Mouse (Mus musculus) forebrain, embryonic 11.5 days (tissue): ENCODE measurements around the gene Alkbh4. TPM values are rescaled to one million over a fixed set of nuclear protein-coding genes. Genes with fewer than 3 reads are reported as not detected.
"Not testable (repeated sequence)": the region's sequence is repeated elsewhere in the genome, so short reads cannot be mapped to it uniquely, and the experiment has no call there.

Experiments used
- ATAC-seq: fragments of 200-750 bp; cut with Nextera tagmentation; replicated peaks from 2 replicates; pipeline ENCODE4 v1.8.0; 2017; ENCODE audit warnings: moderate TSS enrichment; ENCODE audit not compliant: low FRiP score
- DNase-seq: peaks from one replicate; pipeline ENCODE4 v3.0.0-alpha.2; 2017; ENCODE audit warnings: low spot score
- H3K27ac ChIP-seq: fragments of 300-500 bp; sonication (generic); 2 replicates; pipeline ENCODE4 v1.5.1; 2014; ENCODE audit warnings: low read depth, low read length
- H3K27me3 ChIP-seq: fragments of 300-500 bp; sonication (generic); 2 replicates; pipeline ENCODE4 v1.6.1; 2014; ENCODE audit warnings: mild to moderate bottlenecking, low read length, mixed read lengths; ENCODE audit not compliant: control insufficient read depth, insufficient read depth
- H3K36me3 ChIP-seq: fragments of 300-500 bp; sonication (generic); 2 replicates; pipeline ENCODE4 v1.6.1; 2014; ENCODE audit warnings: mild to moderate bottlenecking, low read length, moderate library complexity, mixed read lengths; ENCODE audit not compliant: control insufficient read depth, insufficient read depth
- H3K4me1 ChIP-seq: fragments of 300-500 bp; sonication (generic); replicated peaks from 2 replicates; pipeline ENCODE4 v1.6.1; 2014; ENCODE audit warnings: low read length, mixed read lengths; ENCODE audit not compliant: control insufficient read depth, insufficient read depth
- H3K4me2 ChIP-seq: fragments of 300-500 bp; sonication (generic); 2 replicates; pipeline ENCODE4 v1.6.1; 2014; ENCODE audit warnings: low read depth, mild to moderate bottlenecking, low read length, moderate library complexity, mixed read lengths; ENCODE audit not compliant: severe bottlenecking
- H3K4me3 ChIP-seq: fragments of 300-500 bp; sonication (generic); 2 replicates; pipeline ENCODE4 v1.5.1; 2014; ENCODE audit warnings: low read depth, low read length
- H3K9ac ChIP-seq: fragments of 300-500 bp; sonication (generic); 2 replicates; pipeline ENCODE4 v1.6.1; 2014; ENCODE audit warnings: low read length
- H3K9me3 ChIP-seq: fragments of 300-500 bp; sonication (generic); 2 replicates; pipeline ENCODE4 v1.6.1; 2016; ENCODE audit warnings: low read length, mixed read lengths; ENCODE audit not compliant: control insufficient read depth
- WGBS: fragments of 180-500 bp; shearing (Covaris S2); extraction: QIAGEN DNeasy Blood & Tissue Kit; methylation state at CpG from one replicate; pipeline ENCODE4 v1.1.7; 2014; 5-methylcytosine and 5-hydroxymethylcytosine counted together
- polyA plus RNA-seq: library from polyadenylated mRNA; unstranded; fragments of >200 nt; fragmentation: Nextera tagmentation; extraction: Ambion mirVana; gene quantifications from 2 replicates; pipeline ENCODE4 v1.2.1, GENCODE M21; 2014

Alkbh4 gene
- polyA plus RNA-seq, 1 experiment from 2014 or later: 23.2 TPM

DNA sequence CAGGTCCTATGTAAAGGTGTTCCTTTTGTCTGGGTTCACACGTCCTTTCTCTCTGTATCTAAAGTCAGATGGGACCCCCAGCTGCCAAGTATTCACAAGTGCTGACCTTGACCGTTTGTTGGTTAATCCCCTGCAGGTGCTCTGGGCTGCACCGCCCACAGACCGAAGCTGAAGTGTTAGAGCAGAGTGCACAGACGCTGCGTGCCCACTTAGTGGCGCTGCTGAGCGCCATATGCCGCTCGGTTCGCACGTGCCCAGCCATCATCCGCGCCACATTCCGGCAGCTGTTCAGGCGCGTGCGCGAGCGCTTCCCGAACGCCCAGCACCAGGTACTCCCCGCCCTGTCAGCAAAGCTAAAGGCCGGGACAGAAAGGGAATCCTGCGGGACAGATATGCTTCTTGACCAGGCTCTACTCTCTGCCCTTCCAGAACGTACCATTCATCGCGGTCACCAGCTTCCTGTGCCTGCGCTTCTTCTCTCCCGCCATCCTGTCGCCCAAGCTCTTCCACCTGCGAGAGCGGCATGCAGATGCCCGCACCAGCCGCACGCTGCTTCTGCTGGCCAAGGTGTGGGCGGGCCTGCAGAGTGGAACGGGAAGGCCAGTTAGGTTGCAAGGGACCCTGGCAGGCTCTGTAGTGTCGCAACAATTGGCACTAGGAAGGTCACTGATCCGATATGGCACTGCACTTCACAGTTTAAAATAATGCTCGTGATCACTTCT, 33.7 kb upstream of the Alkbh4 start:
- Histone ChIP-seq H3K4me2 (peak overlapping the region; percentile 59), H3K36me3 (no peaks in the 10 kb centered on the region), H3K27me3 (peaks cover 5% of the 10 kb centered on the region; the same call in 1 of the 2 replicates), H3K9me3 (no peaks in the 10 kb centered on the region), H3K9ac (peak overlapping the region; percentile 21), H3K4me1 (0 out of 2 replicates have a peak, but pooled peaks cover 1% of the 10 kb centered on the region), H3K4me3 (peak overlapping the region; percentile 22), H3K27ac (no peak overlapping the region)
- ATAC-seq (peak; percentile 90), DNase-seq (peak; percentile 88)
- 5% methylated on average over 41 of the region's 41 CpGs for WGBS

DNA sequence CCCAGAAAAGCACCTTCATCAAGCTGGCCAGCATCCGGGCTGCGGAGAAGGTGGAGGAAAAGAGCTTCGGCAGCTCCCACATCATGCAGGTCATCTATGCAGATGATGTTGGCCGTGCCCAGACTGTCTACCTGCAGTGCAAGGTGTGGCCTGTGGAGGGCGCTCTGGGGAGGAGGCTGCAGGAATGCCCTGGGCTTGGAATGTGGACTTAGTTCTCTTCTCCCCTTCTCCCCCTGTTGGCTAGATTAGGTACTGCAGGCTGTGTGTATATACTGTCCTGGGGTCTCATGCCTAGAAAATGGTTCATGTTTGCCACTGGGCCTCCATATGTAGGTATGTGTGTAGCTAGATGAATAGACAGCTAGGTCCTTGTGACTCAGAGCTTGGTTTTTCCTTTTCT, 31.4 kb upstream of the Alkbh4 start:
- Histone ChIP-seq H3K4me3 (no peak overlapping the region), H3K9ac (no peak overlapping the region), H3K4me1 (0 out of 2 replicates have a peak, but pooled peaks cover 1% of the 10 kb centered on the region), H3K27ac (no peak overlapping the region), H3K9me3 (no peaks in the 10 kb centered on the region), H3K36me3 (no peaks in the 10 kb centered on the region), H3K27me3 (peaks cover 5% of the 10 kb centered on the region; the same call in 1 of the 2 replicates), H3K4me2 (no peak overlapping the region)
- WGBS: 90% methylated on average over 5 of the region's 5 CpGs
- ATAC-seq (no peak), DNase-seq (peak; percentile 61)

DNA sequence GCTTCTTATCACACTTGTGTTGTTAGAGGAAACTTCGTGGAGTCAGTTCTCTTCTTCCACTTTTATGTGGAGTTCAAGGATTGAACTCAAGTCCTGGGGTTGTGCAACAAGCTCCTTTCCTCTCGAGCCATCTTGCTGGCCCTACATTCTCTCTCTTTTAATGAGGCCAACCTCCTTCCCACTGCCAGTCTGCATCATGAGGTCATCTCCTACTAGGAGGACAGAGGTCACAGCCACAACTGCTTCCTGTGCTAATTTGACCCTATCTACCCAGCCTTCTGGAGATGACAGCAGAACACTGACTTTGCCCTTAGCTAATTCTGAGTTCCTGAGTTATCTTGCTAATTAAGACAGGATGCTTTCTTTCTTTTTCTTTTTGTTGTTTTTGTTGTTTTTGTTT, 27.5 kb upstream of the Alkbh4 start:
- H3K4me1 ChIP-seq: no peaks in the 10 kb centered on the region
- no peaks in the 10 kb centered on the region for H3K36me3 ChIP-seq
- no peak overlapping the region for H3K27ac ChIP-seq
- DNase-seq (no peak), ATAC-seq (no peak)
- H3K9ac ChIP-seq: no peak overlapping the region
- no peak overlapping the region for H3K4me2 ChIP-seq
- no peak overlapping the region for H3K4me3 ChIP-seq
- H3K27me3 ChIP-seq: 0 out of 2 replicates have a peak, but pooled peaks cover 3% of the 10 kb centered on the region
- 53% methylated on average over 2 of the region's 2 CpGs for WGBS
- H3K9me3 ChIP-seq: no peaks in the 10 kb centered on the region

DNA sequence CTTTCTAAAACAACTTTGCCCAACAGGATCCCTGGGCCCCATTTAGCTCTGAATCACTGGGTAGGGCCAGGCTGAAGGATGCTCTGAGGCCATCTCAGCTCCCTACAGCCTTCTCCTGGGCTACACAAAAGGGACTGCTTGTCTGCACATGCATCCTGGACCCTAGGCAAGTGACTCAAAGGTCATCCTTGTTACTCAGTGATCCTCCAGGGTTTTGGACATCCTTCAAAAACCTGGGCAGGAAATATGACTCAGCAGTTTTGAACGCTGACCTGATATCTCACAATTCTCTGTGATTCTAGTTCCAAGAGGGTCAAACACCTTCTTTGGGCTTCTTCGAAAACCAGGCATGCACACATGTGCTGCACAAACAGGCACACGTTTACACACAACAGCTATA, 26.9 kb upstream of the Alkbh4 start:
- Histone ChIP-seq H3K36me3 (no peaks in the 10 kb centered on the region), H3K27me3 (no peaks in the 10 kb centered on the region), H3K27ac (no peak overlapping the region), H3K4me3 (no peak overlapping the region), H3K9ac (no peak overlapping the region), H3K9me3 (no peaks in the 10 kb centered on the region), H3K4me1 (no peaks in the 10 kb centered on the region), H3K4me2 (no peak overlapping the region)
- 85% methylated on average over 3 of the region's 3 CpGs for WGBS
- no peak for ATAC-seq
- DNase-seq: no peak

DNA sequence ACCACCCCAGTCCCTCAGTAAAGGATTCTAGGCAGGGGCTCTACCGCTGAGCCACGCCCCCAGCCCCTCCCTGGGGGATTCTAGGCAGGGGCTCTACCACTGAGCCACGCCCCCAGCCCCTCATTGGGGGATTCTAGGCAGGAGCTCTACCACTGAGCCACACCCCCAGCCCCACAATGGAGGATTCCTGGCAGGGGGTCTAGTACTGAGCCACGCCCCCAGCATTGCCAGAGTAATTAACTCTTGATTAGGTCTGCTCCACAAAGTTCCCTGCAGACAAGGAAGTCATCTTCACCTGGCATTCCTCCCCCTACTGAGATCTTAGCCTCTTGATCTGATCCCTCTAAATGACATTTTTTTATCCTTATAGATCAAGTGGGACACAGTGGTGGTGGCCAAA, 22.4 kb upstream of the Alkbh4 start:
- not testable (repeated sequence) for H3K27me3 ChIP-seq, H3K9ac ChIP-seq, H3K27ac ChIP-seq, H3K4me3 ChIP-seq, DNase-seq, ATAC-seq, H3K36me3 ChIP-seq, H3K4me1 ChIP-seq, H3K4me2 ChIP-seq, H3K9me3 ChIP-seq
- WGBS: 31% methylated on average over 4 of the region's 4 CpGs

DNA sequence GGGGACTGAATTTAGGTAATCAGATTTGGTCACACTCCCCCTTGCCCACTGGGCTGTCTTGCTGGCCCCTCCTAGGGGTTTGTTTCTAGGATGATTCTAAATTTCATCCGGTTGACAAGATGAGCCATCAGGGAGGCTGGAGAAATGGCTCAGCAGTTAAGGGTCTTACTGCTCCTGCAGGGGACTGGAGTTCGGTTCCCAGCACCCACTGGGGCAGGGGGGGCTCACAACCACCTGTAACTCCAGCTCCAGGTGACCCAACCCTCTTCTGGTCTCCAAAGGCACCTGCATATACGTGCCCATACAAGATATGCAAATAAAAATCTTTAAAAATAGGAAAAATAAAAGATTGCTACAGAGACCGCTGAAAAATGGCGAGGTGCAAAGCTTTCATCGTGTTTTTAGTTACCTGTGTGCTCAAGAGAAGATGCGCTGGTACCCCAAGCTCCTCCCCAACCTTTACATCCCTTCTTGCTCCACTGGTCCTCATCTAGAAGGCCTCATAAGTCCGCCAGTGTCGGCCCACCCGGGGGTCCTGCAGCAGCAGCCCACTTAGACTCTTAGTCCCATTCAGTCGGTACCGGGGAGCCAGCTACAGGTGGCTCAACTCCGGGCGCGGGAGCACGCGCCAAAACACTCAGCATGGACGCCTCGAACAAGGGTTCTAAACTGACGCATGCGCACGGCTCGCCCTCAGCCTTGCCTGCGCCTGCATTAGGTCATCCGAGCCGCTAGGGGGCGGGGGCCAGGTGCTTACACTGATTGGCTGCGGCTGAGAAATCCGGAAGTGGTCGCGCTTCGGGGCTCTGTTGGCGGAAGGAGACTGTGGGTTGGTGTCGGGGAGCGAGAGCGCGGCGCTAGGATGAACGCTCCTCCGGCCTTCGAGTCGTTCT, 19.8 kb upstream of the Alkbh4 start, which contains the start of gene Polr2j:
Gene Polr2j, plus strand, starts transcription at position 741 of the 893 bp plus-strand sequence.
- Histone ChIP-seq H3K4me1 (peaks cover 7% of the 10 kb centered on the region), H3K27me3 (no peaks in the 10 kb centered on the region), H3K4me3 (peak within 1 kb of the TSS; percentile 91), H3K27ac (0 out of 2 replicates have a peak within 1 kb of the TSS, but pooled peaks have one; percentile 20), H3K9ac (peak within 1 kb of the TSS; percentile 85), H3K9me3 (no peaks in the 10 kb centered on the region), H3K36me3 (peaks cover 5% of the 10 kb centered on the region; the same call in 1 of the 2 replicates), H3K4me2 (peak within 1 kb of the TSS; percentile 81)
- WGBS: 3% methylated on average over 42 of the region's 42 CpGs
- peak; percentile 99 for DNase-seq
- peak; percentile 94 for ATAC-seq

DNA sequence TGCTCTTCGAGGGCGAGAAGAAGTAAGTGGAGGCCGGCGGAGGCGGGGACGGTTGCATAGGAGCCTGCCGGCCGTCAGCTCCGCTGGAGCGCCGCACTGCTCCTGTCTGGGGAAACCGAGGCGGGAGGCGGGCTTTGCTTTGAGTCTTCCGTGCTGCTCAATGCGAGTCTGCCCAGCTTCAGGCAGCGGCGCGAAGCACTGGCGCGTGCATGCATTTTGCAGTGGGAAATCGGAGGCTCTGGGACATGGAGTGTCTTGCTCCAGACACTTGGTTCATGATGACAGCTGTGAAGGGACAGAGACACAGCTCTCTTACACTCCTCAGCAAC, 19.2 kb upstream of the Alkbh4 start:
- Histone ChIP-seq H3K9ac (peak overlapping the region; percentile 85), H3K27me3 (no peaks in the 10 kb centered on the region), H3K4me3 (peak overlapping the region; percentile 91), H3K27ac (0 out of 2 replicates have a peak overlapping the region, but pooled peaks have one; percentile 20), H3K4me2 (peak overlapping the region; percentile 81), H3K4me1 (peaks cover 7% of the 10 kb centered on the region), H3K9me3 (no peaks in the 10 kb centered on the region), H3K36me3 (peaks cover 5% of the 10 kb centered on the region)
- peak; percentile 47; the same call in 1 of the 2 replicates for ATAC-seq
- WGBS: 0% methylated on average over 22 of the region's 22 CpGs
- DNase-seq: no peak

DNA sequence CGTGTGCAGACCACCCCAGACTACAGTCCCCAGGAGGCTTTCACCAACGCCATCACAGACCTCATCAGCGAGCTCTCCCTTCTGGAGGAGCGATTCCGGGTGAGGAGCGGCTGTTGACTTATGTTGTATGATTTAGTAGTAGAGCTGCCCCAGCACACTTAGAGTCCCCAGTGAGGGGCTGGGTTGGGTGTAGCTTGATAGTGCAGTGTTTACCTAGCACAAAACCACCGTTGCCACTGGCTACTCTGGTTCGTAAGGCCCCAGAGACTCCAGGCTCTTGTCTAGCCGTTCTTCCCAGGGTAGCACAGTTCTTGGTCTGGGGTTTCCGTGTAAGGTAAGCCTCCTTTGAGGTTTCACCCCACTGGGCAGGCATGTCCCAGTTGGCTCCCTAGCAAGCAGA, 13.8 kb upstream of the Alkbh4 start:
- DNase-seq (no peak), ATAC-seq (no peak)
- no peak overlapping the region for H3K27ac ChIP-seq
- no peaks in the 10 kb centered on the region for H3K27me3 ChIP-seq
- H3K36me3 ChIP-seq: peaks cover 21% of the 10 kb centered on the region
- H3K4me1 ChIP-seq: peaks cover 5% of the 10 kb centered on the region
- H3K9ac ChIP-seq: no peak overlapping the region
- H3K4me3 ChIP-seq: no peak overlapping the region
- 94% methylated on average over 10 of the region's 10 CpGs for WGBS
- H3K4me2 ChIP-seq: no peak overlapping the region
- no peaks in the 10 kb centered on the region for H3K9me3 ChIP-seq
